Mouse (Mus musculus) kidney, adult 2 months (tissue): ENCODE measurements at regions not wholly inside any gene's neighbourhood (a gene's known extent, or its start where the extent isn't known, plus 50 kb on each side); places are given as distances from the start of the nearest gene placed in this dataset.

Experiments used
- CTCF ChIP-seq: fragments of 200-500 bp; conservative IDR thresholded peaks from 2 replicates; pipeline ENCODE4 v1.5.1; 2011; ENCODE audit warnings: low read depth, mild to moderate bottlenecking, control low read depth, low read length, moderate library complexity, mixed read lengths; ENCODE audit not compliant: insufficient read depth, insufficient read length
- POLR2A ChIP-seq: fragments of 200-500 bp; IDR thresholded peaks from one replicate; pipeline ENCODE4 v1.6.1; 2011; ENCODE audit warnings: low read depth, low read length, control low read depth

- TF ChIP-seq POLR2A (no peak), CTCF (no peak)
Observed at GRCm38 (mm10) chr15:69456191-69456770, 2955.6 kb upstream of the Lrrc6 start.
